Mouse (Mus musculus): ENCODE measurements at regions not wholly inside any gene's neighbourhood (a gene's known extent, or its start where the extent isn't known, plus 50 kb on each side); places are given as distances from the start of the nearest gene placed in this dataset.

GRCm38 (mm10) chr14:26357996-26358395 lies 100.2 kb downstream of the Duxbl3 start:
- TF ChIP-seq MAFK (IDR thresholded peaks at IDR 0.05; ENCODE audit: insufficient read depth, low read depth, low read length) (no peak), CHD2 (IDR thresholded peaks at IDR 0.05; ENCODE audit: low read depth, low read length) (no peak)

All from ES-E14 (cell line).